Mouse (Mus musculus): ENCODE measurements around the gene Slc45a1. TPM values are rescaled to one million over a fixed set of nuclear protein-coding genes. Genes with fewer than 3 reads are reported as not detected.
A peak's percentile ranks its signal among the peaks of the same experiment; 100 is the strongest.

The Slc45a1 gene
- total RNA-seq, 1 experiment from 2014 or later = not detected

- no peak for ATAC-seq (replicated peaks in 1 of 2; ENCODE audit: insufficient read depth in 1 of 2, low FRiP score in 2 of 2, low TSS enrichment in 1 of 2, low read depth in 1 of 2, poor library complexity in 2 of 2, severe bottlenecking in 2 of 2)
Measured at GRCm38 (mm10) chr4:150665806-150666205, 13.8 kb upstream of the Slc45a1 start.

DNA sequence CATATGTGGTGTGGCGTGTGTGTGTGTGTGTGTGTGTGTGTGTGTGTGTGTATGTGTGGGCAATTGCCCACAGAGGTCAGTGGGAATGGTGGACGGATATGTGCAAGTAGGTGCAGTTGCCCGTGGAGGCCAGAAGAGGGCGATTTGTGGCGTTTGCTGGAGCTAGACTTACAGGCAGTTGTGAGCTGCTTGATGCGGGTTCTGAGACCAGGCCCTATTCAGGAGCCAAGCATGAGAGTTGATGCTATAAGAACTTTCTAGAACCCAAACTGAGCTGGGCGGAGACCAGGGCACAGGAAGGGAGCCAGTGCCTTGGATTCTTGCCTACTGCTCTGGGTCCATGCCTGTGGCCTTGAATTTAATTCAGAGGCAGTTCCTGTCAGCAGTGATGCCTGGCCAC lies 12.8 kb upstream of the Slc45a1 start:
- ATAC-seq (replicated peaks in 1 of 2; ENCODE audit: insufficient read depth in 1 of 2, low FRiP score in 2 of 2, low TSS enrichment in 1 of 2, low read depth in 1 of 2, poor library complexity in 2 of 2, severe bottlenecking in 2 of 2) = no peak

DNA sequence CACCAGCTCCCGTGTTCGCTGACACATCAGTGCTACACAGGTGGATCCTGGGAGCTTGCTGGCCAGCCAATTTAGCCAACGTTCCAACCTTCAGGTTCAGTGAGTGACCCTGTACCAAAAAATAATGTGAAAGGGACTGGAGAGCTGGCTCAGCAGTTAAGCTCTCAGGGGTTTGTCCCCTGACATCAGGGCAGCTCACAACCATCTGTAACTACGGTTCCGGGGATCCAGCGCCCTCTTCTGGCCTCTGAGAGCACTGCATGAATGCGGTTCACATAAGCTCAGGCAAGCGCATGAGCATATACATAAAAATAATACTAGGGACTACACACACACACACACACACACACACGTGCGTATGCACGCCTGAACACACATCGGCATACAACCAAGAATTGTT lies 11.2 kb upstream of the Slc45a1 start:
- ATAC-seq (replicated peaks in 1 of 2; ENCODE audit: insufficient read depth in 1 of 2, low FRiP score in 2 of 2, low TSS enrichment in 1 of 2, low read depth in 1 of 2, poor library complexity in 2 of 2, severe bottlenecking in 2 of 2) = peak in 1 of 2 experiments; percentile 46; a peak in 1 of 4 replicates

DNA sequence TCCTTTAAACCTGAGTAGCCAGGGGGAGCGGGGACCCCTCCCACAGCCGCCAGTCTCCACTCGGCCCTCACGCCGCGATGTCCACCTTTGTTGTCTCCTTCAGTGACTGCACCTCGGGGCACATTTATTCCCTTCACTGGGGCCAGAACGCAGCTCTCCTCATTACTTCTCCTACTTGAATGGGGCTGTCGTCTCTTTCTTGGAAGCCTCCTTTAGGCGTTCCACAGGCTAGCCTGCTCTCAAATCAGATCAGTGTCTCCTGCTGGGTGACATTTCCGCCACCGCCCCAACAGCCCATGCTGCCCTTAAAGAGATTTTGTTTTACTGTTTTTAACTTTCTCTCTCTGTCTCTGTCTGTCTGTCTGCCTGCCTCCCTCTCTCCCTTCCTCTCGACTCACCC lies 9.9 kb upstream of the Slc45a1 start:
- no peak for ATAC-seq (replicated peaks in 1 of 2; ENCODE audit: insufficient read depth in 1 of 2, low FRiP score in 2 of 2, low TSS enrichment in 1 of 2, low read depth in 1 of 2, poor library complexity in 2 of 2, severe bottlenecking in 2 of 2)

GRCm38 (mm10) chr4:150659926-150660610 lies 8.1 kb upstream of the Slc45a1 start:
- no peak for ATAC-seq (replicated peaks in 1 of 2; ENCODE audit: insufficient read depth in 1 of 2, low FRiP score in 2 of 2, low TSS enrichment in 1 of 2, low read depth in 1 of 2, poor library complexity in 2 of 2, severe bottlenecking in 2 of 2)

DNA sequence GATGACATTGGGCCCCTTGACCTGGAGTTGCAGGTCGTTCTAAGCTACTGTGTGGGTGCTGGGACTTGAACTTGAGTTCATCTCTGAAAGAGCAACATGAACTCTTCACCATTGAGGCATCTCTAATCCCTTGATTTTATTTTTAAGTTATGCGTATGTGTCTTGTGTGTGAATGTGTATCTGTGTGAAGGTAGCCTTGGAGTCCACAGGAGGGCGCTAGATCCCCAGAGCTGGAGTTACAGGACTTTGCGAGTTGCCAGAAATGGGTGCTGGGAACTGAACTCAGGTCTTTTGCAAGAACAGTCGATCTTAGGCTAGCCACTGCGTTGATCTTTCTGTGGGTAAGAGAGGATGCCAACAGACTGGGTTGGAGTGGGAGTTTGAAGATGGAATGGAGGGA lies 4.5 kb upstream of the Slc45a1 start:
- no peak for ATAC-seq (replicated peaks in 1 of 2; ENCODE audit: insufficient read depth in 1 of 2, low FRiP score in 2 of 2, low TSS enrichment in 1 of 2, low read depth in 1 of 2, poor library complexity in 2 of 2, severe bottlenecking in 2 of 2)

DNA sequence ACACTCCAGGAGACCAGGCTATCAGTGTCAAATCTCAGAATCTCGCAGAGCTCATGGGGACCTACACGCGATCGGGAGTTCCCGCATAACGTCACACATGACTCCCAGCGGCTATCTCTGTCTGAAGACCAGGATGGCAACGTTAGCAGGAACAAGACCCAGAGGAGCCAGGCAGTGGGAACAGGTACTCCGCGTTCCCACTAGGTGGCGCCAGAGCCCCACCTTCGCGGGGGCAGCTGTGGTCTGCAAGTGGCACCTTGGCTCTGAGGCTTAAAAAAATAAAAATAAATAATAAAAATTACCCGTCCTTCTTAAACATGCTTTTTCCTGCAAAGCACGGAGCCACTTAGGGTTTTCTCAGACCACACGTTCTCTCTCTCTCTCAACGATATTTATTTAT lies 4.0 kb upstream of the Slc45a1 start:
- peak; percentile 85 to 88 for ATAC-seq (replicated peaks in 1 of 2; ENCODE audit: insufficient read depth in 1 of 2, low FRiP score in 2 of 2, low TSS enrichment in 1 of 2, low read depth in 1 of 2, poor library complexity in 2 of 2, severe bottlenecking in 2 of 2)

- ATAC-seq (replicated peaks in 1 of 2; ENCODE audit: insufficient read depth in 1 of 2, low FRiP score in 2 of 2, low TSS enrichment in 1 of 2, low read depth in 1 of 2, poor library complexity in 2 of 2, severe bottlenecking in 2 of 2) = no peak
Measured at GRCm38 (mm10) chr4:150653072-150653599, 1.2 kb upstream of the Slc45a1 start.

DNA sequence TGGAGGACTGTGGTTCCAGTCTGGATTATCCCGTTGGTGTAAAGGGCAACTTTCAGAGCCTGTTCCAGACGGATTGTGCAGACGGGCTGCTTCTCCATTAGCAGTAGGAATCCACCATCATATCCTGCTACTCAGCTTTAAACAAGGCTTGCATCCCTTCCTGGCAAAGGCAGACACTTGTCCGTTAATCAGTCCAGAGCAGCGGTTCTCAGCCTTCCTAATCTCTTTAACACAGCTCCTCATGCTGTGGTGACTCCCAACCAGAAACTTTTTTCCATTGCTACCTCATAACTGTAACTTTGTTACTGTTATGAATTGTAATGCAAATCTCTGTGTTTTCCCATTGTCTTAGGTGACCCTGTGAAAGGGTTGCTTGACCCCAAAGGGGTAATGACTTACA lies 2.6 kb downstream of the Slc45a1 start:
- no peak; a peak in 1 of 4 replicates for ATAC-seq (replicated peaks in 1 of 2; ENCODE audit: insufficient read depth in 1 of 2, low FRiP score in 2 of 2, low TSS enrichment in 1 of 2, low read depth in 1 of 2, poor library complexity in 2 of 2, severe bottlenecking in 2 of 2)

DNA sequence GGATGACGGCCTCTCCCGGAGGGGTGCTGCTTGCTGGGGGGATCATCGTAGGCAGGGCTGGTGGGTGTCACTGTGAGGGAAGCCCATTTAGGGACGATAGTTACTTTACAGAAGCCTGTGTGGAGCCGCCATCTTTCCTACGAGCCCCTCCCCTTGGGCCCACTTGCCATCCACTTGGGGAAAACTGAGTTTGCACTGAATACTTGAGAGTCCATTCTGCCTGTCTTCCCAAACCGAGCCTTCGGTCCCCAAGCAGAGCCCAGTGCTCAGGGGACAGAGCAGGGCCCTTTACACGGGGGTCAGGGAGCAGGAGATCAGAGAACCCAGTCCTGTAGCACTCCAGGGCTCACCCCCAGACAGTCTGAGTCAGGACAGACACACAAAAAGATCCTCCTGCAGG lies 7.7 kb downstream of the Slc45a1 start:
- ATAC-seq (replicated peaks in 1 of 2; ENCODE audit: insufficient read depth in 1 of 2, low FRiP score in 2 of 2, low TSS enrichment in 1 of 2, low read depth in 1 of 2, poor library complexity in 2 of 2, severe bottlenecking in 2 of 2) = no peak

GRCm38 (mm10) chr4:150636635-150637034 lies 15.3 kb downstream of the Slc45a1 start:
- no peak for ATAC-seq (replicated peaks in 1 of 2; ENCODE audit: insufficient read depth in 1 of 2, low FRiP score in 2 of 2, low TSS enrichment in 1 of 2, low read depth in 1 of 2, poor library complexity in 2 of 2, severe bottlenecking in 2 of 2)

DNA sequence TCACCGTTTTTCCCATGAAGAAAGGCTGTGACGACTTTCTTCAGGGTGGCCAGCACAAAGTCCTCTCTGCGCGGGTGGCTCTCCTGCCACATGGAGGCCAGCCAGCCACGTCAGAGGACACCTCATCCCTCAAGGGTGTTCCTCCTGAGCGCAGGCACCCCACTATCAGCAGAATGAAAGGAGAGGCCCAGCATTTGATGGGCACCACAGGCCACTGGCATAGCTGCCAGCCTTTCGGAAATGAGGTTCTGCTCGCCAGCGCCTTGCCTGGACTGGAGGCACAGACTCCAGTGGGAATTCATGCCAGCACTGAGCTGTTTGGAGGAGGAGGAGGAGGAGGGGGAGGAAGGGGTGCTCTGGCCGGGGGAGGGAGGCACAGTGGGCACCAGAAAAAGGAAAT lies 16.4 kb downstream of the Slc45a1 start:
- no peak for ATAC-seq (replicated peaks in 1 of 2; ENCODE audit: insufficient read depth in 1 of 2, low FRiP score in 2 of 2, low TSS enrichment in 1 of 2, low read depth in 1 of 2, poor library complexity in 2 of 2, severe bottlenecking in 2 of 2)

- ATAC-seq (replicated peaks in 1 of 2; ENCODE audit: insufficient read depth in 1 of 2, low FRiP score in 2 of 2, low TSS enrichment in 1 of 2, low read depth in 1 of 2, poor library complexity in 2 of 2, severe bottlenecking in 2 of 2) = no peak
Measured at GRCm38 (mm10) chr4:150629266-150629665, 22.7 kb downstream of the Slc45a1 start.

- peak; percentile 79 to 83 for ATAC-seq (replicated peaks in 1 of 2; ENCODE audit: insufficient read depth in 1 of 2, low FRiP score in 2 of 2, low TSS enrichment in 1 of 2, low read depth in 1 of 2, poor library complexity in 2 of 2, severe bottlenecking in 2 of 2)
Measured at GRCm38 (mm10) chr4:150625951-150626732, 25.8 kb downstream of the Slc45a1 start.

DNA sequence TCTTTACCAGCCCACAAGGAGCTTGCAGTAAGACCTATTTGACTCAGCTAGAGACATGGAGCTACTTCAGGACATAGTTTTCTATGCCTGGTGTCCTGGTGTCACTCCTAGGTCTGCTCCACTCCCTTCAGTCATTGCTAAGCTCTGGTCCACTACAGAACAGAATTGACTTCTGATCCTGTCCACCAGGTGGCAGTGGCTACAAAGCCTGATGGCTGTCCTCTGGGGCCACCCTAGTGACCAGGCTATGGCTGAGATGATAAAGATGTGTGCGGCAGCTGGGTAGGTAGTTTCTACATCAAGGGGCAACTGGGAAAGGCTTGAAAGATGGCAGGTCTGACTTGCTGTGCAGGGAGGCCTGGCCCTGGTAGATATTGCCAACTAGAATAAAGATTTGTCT lies 26.5 kb downstream of the Slc45a1 start:
- peak; percentile 51 to 52; a peak in 2 of 4 replicates for ATAC-seq (replicated peaks in 1 of 2; ENCODE audit: insufficient read depth in 1 of 2, low FRiP score in 2 of 2, low TSS enrichment in 1 of 2, low read depth in 1 of 2, poor library complexity in 2 of 2, severe bottlenecking in 2 of 2)

GRCm38 (mm10) chr4:150624933-150625332 lies 27.0 kb downstream of the Slc45a1 start:
- no peak for ATAC-seq (replicated peaks in 1 of 2; ENCODE audit: insufficient read depth in 1 of 2, low FRiP score in 2 of 2, low TSS enrichment in 1 of 2, low read depth in 1 of 2, poor library complexity in 2 of 2, severe bottlenecking in 2 of 2)

DNA sequence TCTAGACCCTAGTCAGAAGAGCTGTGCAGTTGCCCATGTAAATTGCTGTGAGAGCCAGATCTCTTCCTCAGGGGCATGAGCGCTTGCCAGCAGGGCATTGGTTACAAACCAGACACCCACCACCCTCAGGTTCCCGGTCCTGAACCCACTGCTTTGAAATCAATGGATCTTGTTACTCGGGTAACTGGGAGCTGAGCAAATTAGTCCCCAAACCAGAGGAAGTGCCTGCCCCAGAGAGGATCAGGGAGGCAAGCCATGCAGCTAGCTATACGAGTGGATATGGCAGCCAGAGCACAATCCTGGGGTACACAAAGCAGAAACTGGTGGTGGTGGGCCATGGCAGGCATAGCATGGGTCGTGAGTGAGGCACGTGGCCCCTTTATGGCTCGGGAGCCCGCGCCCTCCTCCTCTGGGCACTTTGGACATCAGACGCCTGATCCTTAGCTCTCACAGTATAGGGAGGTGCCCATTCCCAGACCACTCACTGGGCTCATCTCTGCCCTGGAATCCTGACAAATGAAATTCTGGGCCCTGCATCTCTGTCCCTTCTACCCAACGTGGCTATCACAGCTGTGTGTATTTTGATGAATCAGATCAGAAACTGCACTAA lies 27.7 kb downstream of the Slc45a1 start:
- no peak for ATAC-seq (replicated peaks in 1 of 2; ENCODE audit: insufficient read depth in 1 of 2, low FRiP score in 2 of 2, low TSS enrichment in 1 of 2, low read depth in 1 of 2, poor library complexity in 2 of 2, severe bottlenecking in 2 of 2)

DNA sequence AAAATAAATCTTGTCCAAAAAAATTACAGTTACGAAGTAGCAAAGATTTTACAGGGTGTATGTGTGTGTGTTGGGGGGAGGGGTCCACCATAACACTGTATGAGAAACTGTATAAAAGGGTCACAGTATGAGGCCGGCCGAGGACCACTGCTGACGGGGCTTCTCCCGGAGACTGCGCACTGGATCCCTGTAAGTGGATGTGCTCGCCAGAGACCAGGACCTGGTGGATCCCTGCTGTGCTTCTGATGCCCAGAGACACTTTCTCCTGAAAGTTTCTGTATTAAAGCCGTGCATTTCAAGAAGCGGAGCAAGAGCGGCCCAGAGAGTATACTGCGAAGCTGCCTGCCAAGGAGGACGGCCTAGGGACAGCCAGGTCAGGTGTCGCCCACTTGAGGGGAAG lies 29.3 kb downstream of the Slc45a1 start:
- no peak for ATAC-seq (replicated peaks in 1 of 2; ENCODE audit: insufficient read depth in 1 of 2, low FRiP score in 2 of 2, low TSS enrichment in 1 of 2, low read depth in 1 of 2, poor library complexity in 2 of 2, severe bottlenecking in 2 of 2)

Data from hematopoietic stem cell, adult 5-6 weeks (primary cell).